Mouse (Mus musculus): ENCODE measurements around the gene Rxfp1.
"Not testable (repeated sequence)": the region's sequence is repeated elsewhere in the genome, so short reads cannot be mapped to it uniquely, and the experiment has no call there.

Gene Rxfp1

GRCm38 (mm10) chr3:79737780-79738179 is at the start of gene Rxfp1:
TSS of gene Rxfp1 (minus strand) at chr3:79737880.
- DNase-seq (ENCODE audit: low read depth, low spot score) = no peak

DNA sequence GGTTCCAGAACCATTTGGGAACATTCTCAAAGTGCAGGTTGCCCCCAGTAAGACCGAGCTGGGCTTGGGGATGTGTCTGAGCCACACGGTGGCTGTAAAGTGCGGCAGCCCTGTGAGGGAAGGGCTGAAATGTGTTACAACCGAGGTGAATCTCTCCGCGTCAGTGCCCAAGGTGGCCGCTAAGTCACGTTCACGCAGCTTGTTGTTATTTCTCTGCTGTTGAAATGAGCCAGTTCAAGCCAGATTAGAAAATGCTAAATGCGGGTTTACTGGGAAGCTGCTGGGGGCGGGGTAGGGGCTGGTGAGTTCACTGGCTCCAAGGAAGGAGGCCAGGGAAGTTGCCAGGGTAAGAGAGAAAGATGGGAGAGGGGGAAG is 46.7 kb upstream of the Rxfp1 start:
- peak; percentile 86 for DNase-seq (ENCODE audit: low read depth, low spot score)

GRCm38 (mm10) chr3:79783630-79784361 is 46.1 kb upstream of the Rxfp1 start:
- DNase-seq (ENCODE audit: low read depth, low spot score) = peak; percentile 26

GRCm38 (mm10) chr3:79772701-79773100 is 35.0 kb upstream of the Rxfp1 start:
- no peak for DNase-seq (ENCODE audit: low read depth, low spot score)

GRCm38 (mm10) chr3:79753736-79754135 is 16.1 kb upstream of the Rxfp1 start:
- DNase-seq (ENCODE audit: low read depth, low spot score) = peak; percentile 48

DNA sequence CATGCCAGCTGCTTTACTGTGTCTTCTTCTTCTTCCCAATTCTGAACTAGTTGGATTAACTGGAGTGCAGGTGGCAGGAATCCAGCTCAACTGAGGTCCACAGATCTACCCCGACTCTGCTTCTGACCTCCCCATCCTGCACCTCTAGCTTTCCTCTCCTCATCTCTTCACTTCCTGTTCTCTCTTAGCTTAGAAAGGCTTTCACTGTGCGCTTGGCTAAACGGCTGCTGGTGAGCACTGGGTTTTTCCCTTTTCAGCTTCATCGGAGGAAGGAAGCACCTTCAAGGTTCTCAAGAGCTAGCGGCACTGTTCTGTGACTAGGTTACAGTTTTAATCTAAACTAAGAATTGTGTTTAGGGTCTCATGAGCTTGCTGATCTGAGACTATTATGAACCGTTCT is 8.9 kb upstream of the Rxfp1 start:
- no peak for DNase-seq (ENCODE audit: low read depth, low spot score)

DNA sequence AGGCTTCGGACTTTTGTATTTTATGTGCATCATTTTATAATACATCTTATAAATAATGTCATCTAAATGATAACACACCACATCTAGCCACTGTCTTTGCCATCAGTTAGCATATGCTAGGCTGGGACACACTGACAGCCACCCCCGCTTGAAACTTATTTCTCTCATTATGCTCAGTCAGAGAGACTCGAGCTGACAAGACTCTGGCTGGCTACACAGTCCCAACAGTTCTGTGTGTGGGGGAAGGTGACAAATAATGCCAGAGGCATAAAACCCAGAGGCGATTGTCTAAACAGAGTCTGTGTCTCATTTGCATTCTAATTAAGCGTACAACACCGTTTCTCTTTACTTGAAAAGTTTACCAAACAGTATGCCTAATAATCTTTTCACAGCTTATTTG is 7.4 kb upstream of the Rxfp1 start:
- no peak for DNase-seq (ENCODE audit: low read depth, low spot score)

- no peak for DNase-seq (ENCODE audit: low read depth, low spot score)
These were observed 6.7 kb upstream of the Rxfp1 start for GRCm38 (mm10) chr3:79744415-79744814.

DNA sequence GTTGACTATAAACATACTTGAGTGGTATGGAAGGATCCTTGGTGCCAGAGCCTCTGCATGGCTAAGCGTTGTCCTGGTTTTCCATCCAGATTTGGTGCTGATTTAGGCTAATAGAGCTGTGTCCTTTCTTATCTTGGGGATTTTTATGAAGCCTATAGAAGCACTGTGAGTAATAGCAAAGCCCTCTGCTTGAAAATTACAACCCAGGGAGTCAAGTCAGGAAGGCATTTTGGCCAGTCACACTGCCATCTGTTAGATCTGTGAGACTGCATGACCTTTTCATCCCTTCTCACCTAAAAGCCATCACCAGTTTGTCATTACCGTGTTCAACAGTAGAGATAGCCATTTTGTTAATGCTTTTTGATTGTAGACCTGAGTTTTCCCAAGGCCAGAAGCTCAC is 2.7 kb upstream of the Rxfp1 start:
- no peak for DNase-seq (ENCODE audit: low read depth, low spot score)

DNA sequence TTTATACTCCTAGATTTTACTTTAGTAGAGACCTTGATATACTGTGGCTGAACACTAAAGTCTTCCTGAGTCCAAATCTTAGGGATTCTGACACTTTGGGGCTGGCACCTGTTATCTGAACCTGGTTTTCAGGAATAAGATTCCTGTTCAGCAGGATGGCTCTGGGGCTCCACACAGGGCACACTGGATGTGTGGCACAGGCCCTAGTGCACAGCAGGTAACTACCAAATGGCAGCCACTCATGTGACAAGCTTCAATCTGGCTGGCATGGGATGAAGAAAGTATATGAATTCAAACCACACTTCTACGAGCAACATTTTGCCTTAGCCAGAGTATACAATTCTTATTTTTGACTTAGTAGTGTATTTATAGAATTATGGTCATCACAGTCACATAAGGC is 771 bp upstream of the Rxfp1 start:
- no peak for DNase-seq (ENCODE audit: low read depth, low spot score)

- no peak for DNase-seq (ENCODE audit: low read depth, low spot score)
These were observed 11.1 kb downstream of the Rxfp1 start for GRCm38 (mm10) chr3:79726506-79727075.

DNA sequence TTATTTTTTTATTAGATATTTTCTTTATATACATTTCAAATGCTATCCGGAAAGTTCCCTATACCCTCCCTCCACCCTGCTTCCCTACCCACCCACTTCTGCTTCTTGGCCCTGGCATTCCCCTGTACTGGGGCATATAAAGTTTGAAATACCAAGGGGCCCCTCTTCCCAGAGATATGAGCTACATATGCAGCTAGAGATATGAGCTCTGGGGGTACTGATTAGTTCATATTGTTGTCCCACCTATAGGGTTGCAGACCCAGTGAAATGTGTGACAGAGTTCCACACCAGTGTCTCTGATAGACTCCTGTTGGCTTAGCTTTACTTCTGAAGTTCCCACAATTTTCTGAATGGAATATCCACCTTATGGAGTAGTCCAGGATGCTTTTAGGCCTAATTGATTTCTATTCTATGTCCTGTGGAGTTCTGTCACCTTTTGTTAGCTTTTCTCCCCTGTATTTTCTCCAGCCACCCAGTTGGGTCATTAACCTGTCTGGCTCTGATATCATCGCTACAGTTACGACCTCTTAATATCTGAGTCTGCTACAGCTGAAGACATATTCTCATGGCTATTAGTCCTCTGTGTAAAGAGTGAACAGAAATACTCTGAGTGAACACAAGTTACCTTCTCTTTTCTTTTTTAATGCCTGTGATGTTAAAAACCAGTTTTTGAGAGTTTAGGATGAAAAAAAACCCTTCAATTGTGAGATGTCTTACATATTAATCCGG is 16.8 kb downstream of the Rxfp1 start:
- no peak for DNase-seq (ENCODE audit: low read depth, low spot score)

- no peak for DNase-seq (ENCODE audit: low read depth, low spot score)
These were observed 31.2 kb downstream of the Rxfp1 start for GRCm38 (mm10) chr3:79706436-79706835.

DNA sequence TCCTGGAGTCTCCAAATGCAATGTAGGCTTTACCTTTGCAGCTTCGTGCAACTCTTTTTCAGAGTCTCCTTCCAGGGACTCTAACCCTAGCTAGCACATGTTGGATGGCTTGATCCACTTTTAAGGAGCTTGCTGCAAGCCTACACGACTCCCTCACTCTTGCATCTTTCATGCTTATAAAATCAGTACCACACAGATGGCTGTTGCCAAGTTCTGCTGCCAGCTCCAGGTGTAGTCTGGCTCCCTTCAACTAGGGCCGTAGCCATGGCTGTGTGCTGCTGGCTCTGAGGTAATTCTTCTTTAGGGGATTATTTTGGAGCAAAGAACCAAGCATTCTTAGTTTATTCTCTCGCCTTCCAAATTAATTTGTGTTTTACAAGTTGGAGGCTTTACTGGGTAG is 34.5 kb downstream of the Rxfp1 start:
- no peak for DNase-seq (ENCODE audit: low read depth, low spot score)

DNA sequence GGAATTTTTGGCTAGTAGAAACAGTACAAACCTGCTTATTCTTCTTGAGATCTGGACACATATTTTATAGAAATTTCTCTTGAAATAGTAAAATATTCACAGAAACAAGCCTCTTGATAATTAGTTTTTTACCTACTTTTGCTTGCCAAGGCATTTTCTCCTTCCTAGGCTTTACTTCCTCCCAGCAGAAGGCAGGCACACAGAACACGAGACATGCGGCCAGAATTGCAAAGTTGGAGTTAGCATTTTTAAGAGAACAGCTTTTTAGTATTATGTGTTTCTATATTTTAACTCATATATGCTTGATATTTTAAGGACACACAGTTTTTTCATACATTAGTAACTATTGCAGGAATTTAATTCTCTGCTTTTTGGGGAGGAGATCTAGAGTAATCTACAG is 45.7 kb downstream of the Rxfp1 start:
- DNase-seq (ENCODE audit: low read depth, low spot score) = no peak

- no peak for DNase-seq (ENCODE audit: low read depth, low spot score)
These were observed 47.5 kb downstream of the Rxfp1 start for GRCm38 (mm10) chr3:79690111-79690651.

DNA sequence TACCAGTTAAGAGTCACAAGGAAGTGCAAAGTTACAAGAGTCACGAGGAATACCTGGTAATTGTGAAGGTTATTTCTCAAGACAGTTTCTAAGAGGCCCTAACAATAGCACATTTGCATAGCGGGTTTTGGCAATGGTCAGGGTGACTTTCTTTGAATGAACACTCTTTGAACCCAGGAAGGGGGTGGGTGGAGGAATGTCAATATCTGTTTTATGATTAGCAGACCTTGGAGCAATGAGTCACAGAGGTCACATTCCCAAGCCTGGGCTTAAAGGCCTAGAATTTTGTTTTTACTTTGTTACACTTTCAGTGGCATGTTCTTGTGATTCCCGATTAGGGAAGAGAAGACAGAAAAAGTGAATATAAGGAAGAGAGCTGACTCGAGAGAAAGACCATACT is 49.6 kb downstream of the Rxfp1 start:
- not testable (repeated sequence) for DNase-seq (ENCODE audit: low read depth, low spot score)

GRCm38 (mm10) chr3:79683529-79683928 is 54.2 kb downstream of the Rxfp1 start:
- DNase-seq (ENCODE audit: low read depth, low spot score) = no peak

GRCm38 (mm10) chr3:79682351-79683132 is 55.1 kb downstream of the Rxfp1 start:
- DNase-seq (ENCODE audit: low read depth, low spot score) = no peak

- no peak for DNase-seq (ENCODE audit: low read depth, low spot score)
These were observed 61.3 kb downstream of the Rxfp1 start for GRCm38 (mm10) chr3:79676411-79676810.

DNA sequence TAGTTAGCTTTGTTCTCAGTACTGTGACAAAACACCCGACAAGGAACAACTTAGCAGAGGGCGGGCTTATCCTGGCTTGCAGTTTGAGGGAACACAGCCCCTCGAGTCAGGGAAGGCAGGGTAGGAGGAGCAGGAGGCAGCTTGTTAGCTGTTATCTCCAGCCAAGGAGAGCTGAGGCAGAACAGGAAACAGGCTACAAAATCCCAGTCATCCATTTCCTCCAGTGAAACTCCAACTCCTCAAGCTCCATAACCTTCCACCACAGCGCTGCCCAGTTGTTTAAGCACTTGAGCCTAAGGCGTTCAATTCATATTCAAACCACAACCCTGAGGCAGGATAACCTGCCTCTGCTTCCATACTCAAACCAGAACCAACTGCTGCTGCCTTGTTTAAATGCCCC is 63.0 kb downstream of the Rxfp1 start:
- peak; percentile 66 for DNase-seq (ENCODE audit: low read depth, low spot score)

- peak; percentile 74 for DNase-seq (ENCODE audit: low read depth, low spot score)
These were observed 64.6 kb downstream of the Rxfp1 start for GRCm38 (mm10) chr3:79673082-79673481.
